Mouse (Mus musculus) gastrocnemius, postnatal 4 days (tissue): ENCODE results near the gene Gm21750. TPM values are rescaled to one million over a fixed set of nuclear protein-coding genes. Genes with fewer than 3 reads are reported as not detected.
"Not testable (repeated sequence)": the region's sequence is repeated elsewhere in the genome, so short reads cannot be mapped to it uniquely, and the experiment has no call there.

ENCODE experiments used
- DNase-seq, 2 experiments: peaks; one replicate each; pipeline ENCODE4 v3.0.0; 2021 to 2022; ENCODE audit warnings: low spot score in 2 of 2, mixed read lengths in 2 of 2
- long read RNA-seq, 2 experiments: library from polyadenylated mRNA; stranded (forward); transcript quantifications; one replicate each; pipeline ENCODE4 v2.0.0; 2021
- total RNA-seq, 2 experiments: library from RNA; stranded (reverse); gene quantifications; 2 replicates each; pipeline ENCODE4 v1.2.3; 2021

The Gm21750 gene
- total RNA-seq, result not detected
- long read RNA-seq, experiment 1, result 0 reads
- long read RNA-seq, experiment 2, partial matches to known transcripts, result 0 of 1 reads
- long read RNA-seq, experiment 2, other reads (novel, unspliced or antisense), result 1 of 1 reads

GRCm38 (mm10) chr14:73660925-73661324 lies at the start of gene Gm21750:
Gm21750 (plus strand) TSS chr14:73661225.
- not testable (repeated sequence) for DNase-seq

GRCm38 (mm10) chr14:73614961-73615360 lies 46.1 kb upstream of the Gm21750 start:
- DNase-seq, result not testable (repeated sequence)

GRCm38 (mm10) chr14:73620880-73621279 lies 40.1 kb upstream of the Gm21750 start:
- DNase-seq, result no peak

- DNase-seq, result no peak
Measured at GRCm38 (mm10) chr14:73622988-73623387, 38.0 kb upstream of the Gm21750 start.

- DNase-seq, result no peak
Measured at GRCm38 (mm10) chr14:73625469-73625868, 35.6 kb upstream of the Gm21750 start.

GRCm38 (mm10) chr14:73631511-73631910 lies 29.5 kb upstream of the Gm21750 start:
- DNase-seq, result no peak

- DNase-seq, result no peak
Measured at GRCm38 (mm10) chr14:73632648-73633263, 28.3 kb upstream of the Gm21750 start.

- DNase-seq, result no peak
Measured at GRCm38 (mm10) chr14:73634356-73634755, 26.7 kb upstream of the Gm21750 start.

- DNase-seq, result no peak
Measured at GRCm38 (mm10) chr14:73637460-73637859, 23.6 kb upstream of the Gm21750 start.

GRCm38 (mm10) chr14:73650179-73650578 lies 10.8 kb upstream of the Gm21750 start:
- no peak for DNase-seq

GRCm38 (mm10) chr14:73670091-73670490 lies 9.1 kb downstream of the Gm21750 start:
- DNase-seq, result no peak

GRCm38 (mm10) chr14:73687726-73688125 lies 26.7 kb downstream of the Gm21750 start:
- no peak for DNase-seq

GRCm38 (mm10) chr14:73688427-73688826 lies 27.4 kb downstream of the Gm21750 start:
- DNase-seq, result no peak

GRCm38 (mm10) chr14:73700256-73700655 lies 39.2 kb downstream of the Gm21750 start:
- DNase-seq, result no peak

- no peak for DNase-seq
Measured at GRCm38 (mm10) chr14:73709412-73710110, 48.5 kb downstream of the Gm21750 start.

Other genes with a start within 250 kb of the Gm21750 start
- 10 to 100 TPM; 25.0 to 31.1 TPM for gene Med4, start 151.2 kb upstream of the Gm21750 start, total RNA-seq
- 100 to 1,000 TPM; 265 to 310 TPM for gene Sucla2, start 135.9 kb upstream of the Gm21750 start, total RNA-seq
- 1 to 10 TPM; 6.2 to 7.3 TPM for gene Nudt15, start 113.0 kb upstream of the Gm21750 start, total RNA-seq